Mouse (Mus musculus): Measurements from ENCODE around the gene Gramd4. TPM values are rescaled to one million over a fixed set of nuclear protein-coding genes. Genes with fewer than 3 reads are reported as not detected.

Gramd4 gene
- polyA plus RNA-seq, 1 experiment from 2014 or later = 7.6 TPM

DNA sequence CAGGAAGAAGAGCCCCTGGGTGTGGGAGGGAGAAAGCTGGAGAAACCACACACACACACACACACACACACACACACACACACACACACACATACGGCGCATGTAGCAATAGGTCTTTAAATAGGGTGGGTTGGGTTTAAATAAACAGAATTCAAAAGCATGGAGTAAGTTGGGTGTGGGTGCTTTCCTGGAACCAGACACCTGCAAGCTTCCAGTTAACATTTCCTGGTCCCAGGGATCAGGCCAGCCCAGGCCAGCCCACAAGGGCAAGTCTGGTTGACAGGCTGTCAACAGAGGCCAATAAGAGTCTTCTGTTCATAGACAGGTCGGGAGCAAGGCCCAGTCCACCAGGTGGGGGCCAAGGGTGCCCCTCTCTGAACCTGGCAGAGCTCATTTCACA, 21.6 kb upstream of the Gramd4 start:
- H3K9me3 ChIP-seq (ENCODE audit: control insufficient read depth, low read length) = 0 out of 2 replicates have a peak, but pooled peaks cover 4% of the 10 kb centered on the region
- DNase-seq (ENCODE audit: low spot score) (no peak), ATAC-seq (ENCODE audit: low read depth) (no peak)
- no peak overlapping the region for H3K4me2 ChIP-seq (ENCODE audit: low read depth, low read length)
- H3K27ac ChIP-seq (replicated peaks; ENCODE audit: low read depth, low read length) = no peak overlapping the region
- 0 out of 2 replicates have a peak, but pooled peaks cover 10% of the 10 kb centered on the region for H3K36me3 ChIP-seq (ENCODE audit: control insufficient read depth, insufficient read depth, low read length)
- H3K4me3 ChIP-seq (ENCODE audit: low read depth, low read length) = no peak overlapping the region
- 54% methylated on average over 3 of the region's 3 CpGs for WGBS
- no peak overlapping the region for H3K9ac ChIP-seq (ENCODE audit: low read depth, low read length)
- H3K27me3 ChIP-seq (replicated peaks; ENCODE audit: control insufficient read depth, insufficient read depth, low read length) = peaks cover 26% of the 10 kb centered on the region
- H3K4me1 ChIP-seq (ENCODE audit: control insufficient read depth, insufficient read depth, low read length) = peaks cover 4% of the 10 kb centered on the region; the same call in 1 of the 2 replicates

DNA sequence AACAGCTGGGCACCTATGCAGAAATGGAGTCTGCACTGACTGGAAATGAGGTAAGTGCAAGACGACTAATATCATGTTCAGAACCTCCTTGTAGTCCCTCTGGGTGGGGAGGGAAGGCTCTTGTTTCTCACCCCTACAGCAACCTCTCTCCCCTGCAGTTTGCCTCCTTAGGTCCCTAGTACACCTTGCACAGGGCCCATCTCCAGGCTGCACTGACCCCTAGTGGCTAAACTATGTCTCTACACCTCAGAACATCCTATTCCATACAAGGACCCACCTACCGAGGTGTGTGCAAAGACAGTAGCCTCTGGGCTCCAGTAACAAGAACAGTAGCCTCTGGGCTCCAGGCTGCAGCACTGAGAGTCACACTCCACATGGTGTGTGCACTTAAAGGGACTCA, 18.7 kb upstream of the Gramd4 start:
- peaks cover 9% of the 10 kb centered on the region for H3K27me3 ChIP-seq (replicated peaks; ENCODE audit: control insufficient read depth, insufficient read depth, low read length)
- H3K4me2 ChIP-seq (ENCODE audit: low read depth, low read length) = no peak overlapping the region
- no peaks in the 10 kb centered on the region for H3K4me1 ChIP-seq (ENCODE audit: control insufficient read depth, insufficient read depth, low read length)
- peak; percentile 69 for ATAC-seq (ENCODE audit: low read depth)
- H3K36me3 ChIP-seq (ENCODE audit: control insufficient read depth, insufficient read depth, low read length) = no peaks in the 10 kb centered on the region
- no peak overlapping the region for H3K4me3 ChIP-seq (ENCODE audit: low read depth, low read length)
- H3K9ac ChIP-seq (ENCODE audit: low read depth, low read length) = no peak overlapping the region
- H3K9me3 ChIP-seq (ENCODE audit: control insufficient read depth, low read length) = no peaks in the 10 kb centered on the region
- DNase-seq (ENCODE audit: low spot score) = peak; percentile 81
- no peak overlapping the region for H3K27ac ChIP-seq (replicated peaks; ENCODE audit: low read depth, low read length)
- 3% methylated on average over 2 of the region's 2 CpGs for WGBS

DNA sequence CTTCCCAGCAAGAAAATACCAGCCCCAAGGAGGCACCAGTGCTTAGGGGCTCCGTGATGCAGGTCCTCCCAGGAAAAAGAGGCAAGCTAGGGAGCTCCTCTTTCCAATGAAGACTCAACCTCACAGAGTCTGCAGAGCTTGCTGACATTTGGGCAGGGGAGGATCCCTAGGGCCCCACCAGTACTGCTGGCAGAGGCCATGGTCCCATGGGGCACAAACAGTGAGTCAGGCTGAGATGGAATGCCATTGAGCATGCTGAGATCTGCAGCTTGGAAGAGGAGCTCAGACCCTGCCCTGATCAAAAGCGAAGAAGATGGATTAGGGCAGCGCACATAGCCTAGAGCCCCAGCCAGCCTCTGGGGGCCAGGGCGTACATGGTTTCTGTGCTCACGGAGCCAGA, 16.1 kb upstream of the Gramd4 start:
- DNase-seq (ENCODE audit: low spot score) (no peak), ATAC-seq (ENCODE audit: low read depth) (no peak)
- Histone ChIP-seq H3K9ac (ENCODE audit: low read depth, low read length) (no peak overlapping the region), H3K4me3 (ENCODE audit: low read depth, low read length) (no peak overlapping the region), H3K9me3 (ENCODE audit: control insufficient read depth, low read length) (no peaks in the 10 kb centered on the region), H3K27ac (replicated peaks; ENCODE audit: low read depth, low read length) (no peak overlapping the region), H3K4me2 (ENCODE audit: low read depth, low read length) (no peak overlapping the region), H3K36me3 (ENCODE audit: control insufficient read depth, insufficient read depth, low read length) (no peaks in the 10 kb centered on the region), H3K27me3 (replicated peaks; ENCODE audit: control insufficient read depth, insufficient read depth, low read length) (peaks cover 3% of the 10 kb centered on the region), H3K4me1 (ENCODE audit: control insufficient read depth, insufficient read depth, low read length) (no peaks in the 10 kb centered on the region)
- WGBS = 69% methylated on average over 5 of the region's 5 CpGs

DNA sequence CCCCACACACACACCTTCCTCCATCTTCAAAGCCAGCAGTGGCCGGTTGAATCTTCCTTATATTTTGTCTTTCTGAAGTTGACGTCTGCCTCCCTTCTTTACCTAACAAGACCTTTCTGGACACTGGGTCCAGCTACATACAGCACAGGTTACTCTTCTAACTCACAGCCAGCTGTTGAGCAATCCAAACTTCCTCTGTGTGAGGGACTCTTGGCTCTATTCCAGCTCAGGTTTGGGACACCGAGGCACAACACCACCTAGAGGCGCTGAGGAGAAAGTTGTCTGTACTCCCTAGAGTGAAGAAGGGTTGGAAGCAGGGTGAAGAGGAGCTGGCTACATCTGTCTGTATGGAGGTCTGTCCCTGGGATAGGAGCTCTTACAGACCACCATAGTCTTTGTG, 15.1 kb upstream of the Gramd4 start:
- Histone ChIP-seq H3K4me1 (ENCODE audit: control insufficient read depth, insufficient read depth, low read length) (no peaks in the 10 kb centered on the region), H3K9me3 (ENCODE audit: control insufficient read depth, low read length) (no peaks in the 10 kb centered on the region), H3K4me3 (ENCODE audit: low read depth, low read length) (no peak overlapping the region), H3K27me3 (replicated peaks; ENCODE audit: control insufficient read depth, insufficient read depth, low read length) (peaks cover 3% of the 10 kb centered on the region), H3K4me2 (ENCODE audit: low read depth, low read length) (no peak overlapping the region), H3K27ac (replicated peaks; ENCODE audit: low read depth, low read length) (no peak overlapping the region), H3K9ac (ENCODE audit: low read depth, low read length) (no peak overlapping the region), H3K36me3 (ENCODE audit: control insufficient read depth, insufficient read depth, low read length) (no peaks in the 10 kb centered on the region)
- peak; percentile 69 for DNase-seq (ENCODE audit: low spot score)
- WGBS = 32% methylated on average over 4 of the region's 4 CpGs
- no peak for ATAC-seq (ENCODE audit: low read depth)

DNA sequence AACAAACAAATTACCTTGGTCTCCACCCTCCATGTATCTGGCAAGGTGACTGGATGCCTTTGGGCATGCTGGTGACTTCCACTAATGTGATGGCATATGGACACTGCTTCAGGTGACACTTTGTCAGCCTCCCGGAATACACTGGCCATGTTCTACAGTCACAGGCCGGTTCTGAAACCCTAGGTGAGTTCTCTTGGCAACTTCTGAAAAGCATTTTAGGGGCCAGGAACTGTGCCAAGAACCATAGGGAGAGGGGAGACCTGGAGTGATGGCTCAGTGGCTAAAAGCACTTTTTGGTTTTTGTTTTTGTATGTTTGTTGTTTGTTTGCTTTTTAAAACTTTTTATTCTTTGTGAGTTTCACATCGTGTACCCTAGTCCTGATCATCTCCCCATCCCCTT, 8.0 kb upstream of the Gramd4 start:
- no peaks in the 10 kb centered on the region for H3K36me3 ChIP-seq (ENCODE audit: control insufficient read depth, insufficient read depth, low read length)
- H3K9me3 ChIP-seq (ENCODE audit: control insufficient read depth, low read length) = no peaks in the 10 kb centered on the region
- no peak overlapping the region for H3K4me2 ChIP-seq (ENCODE audit: low read depth, low read length)
- 81% methylated on average over 3 of the region's 3 CpGs for WGBS
- DNase-seq (ENCODE audit: low spot score) = no peak
- H3K4me3 ChIP-seq (ENCODE audit: low read depth, low read length) = no peak overlapping the region
- no peaks in the 10 kb centered on the region for H3K4me1 ChIP-seq (ENCODE audit: control insufficient read depth, insufficient read depth, low read length)
- no peak overlapping the region for H3K9ac ChIP-seq (ENCODE audit: low read depth, low read length)
- ATAC-seq (ENCODE audit: low read depth) = no peak
- no peaks in the 10 kb centered on the region for H3K27me3 ChIP-seq (replicated peaks; ENCODE audit: control insufficient read depth, insufficient read depth, low read length)
- H3K27ac ChIP-seq (replicated peaks; ENCODE audit: low read depth, low read length) = no peak overlapping the region

DNA sequence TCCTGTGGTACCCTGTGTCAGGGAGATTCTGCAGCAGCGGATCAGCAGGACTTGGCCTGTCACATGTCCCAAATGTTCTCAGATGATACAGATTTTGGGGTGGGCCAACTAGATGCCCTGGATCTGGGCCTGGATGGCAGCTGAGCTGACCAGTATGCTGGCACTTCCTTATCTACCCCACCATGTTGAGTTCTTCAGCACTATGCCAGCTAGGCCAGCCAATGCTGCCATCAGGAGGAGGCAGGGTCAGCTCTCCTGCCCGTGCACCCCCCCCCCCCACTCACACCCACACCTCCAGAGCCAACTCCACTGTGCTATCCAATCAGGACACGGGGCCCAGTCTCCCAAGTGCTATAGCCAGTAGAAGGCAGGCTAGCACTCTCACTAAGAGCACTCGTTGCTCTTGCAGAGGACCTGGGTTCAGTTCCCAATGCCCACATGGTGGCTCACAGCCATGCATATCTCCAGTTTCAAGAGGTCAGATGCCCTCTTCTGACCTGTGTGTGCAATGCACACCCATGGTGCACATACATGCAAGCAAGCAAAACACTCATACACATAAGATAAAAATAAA, 7.2 kb upstream of the Gramd4 start:
- no peak for DNase-seq (ENCODE audit: low spot score)
- Histone ChIP-seq H3K4me2 (ENCODE audit: low read depth, low read length) (no peak overlapping the region), H3K9me3 (ENCODE audit: control insufficient read depth, low read length) (no peaks in the 10 kb centered on the region), H3K4me3 (ENCODE audit: low read depth, low read length) (no peak overlapping the region), H3K9ac (ENCODE audit: low read depth, low read length) (no peak overlapping the region), H3K27ac (replicated peaks; ENCODE audit: low read depth, low read length) (no peak overlapping the region), H3K4me1 (ENCODE audit: control insufficient read depth, insufficient read depth, low read length) (no peaks in the 10 kb centered on the region), H3K36me3 (ENCODE audit: control insufficient read depth, insufficient read depth, low read length) (no peaks in the 10 kb centered on the region), H3K27me3 (replicated peaks; ENCODE audit: control insufficient read depth, insufficient read depth, low read length) (no peaks in the 10 kb centered on the region)
- ATAC-seq (ENCODE audit: low read depth) = no peak
- 73% methylated on average over 3 of the region's 4 CpGs for WGBS

DNA sequence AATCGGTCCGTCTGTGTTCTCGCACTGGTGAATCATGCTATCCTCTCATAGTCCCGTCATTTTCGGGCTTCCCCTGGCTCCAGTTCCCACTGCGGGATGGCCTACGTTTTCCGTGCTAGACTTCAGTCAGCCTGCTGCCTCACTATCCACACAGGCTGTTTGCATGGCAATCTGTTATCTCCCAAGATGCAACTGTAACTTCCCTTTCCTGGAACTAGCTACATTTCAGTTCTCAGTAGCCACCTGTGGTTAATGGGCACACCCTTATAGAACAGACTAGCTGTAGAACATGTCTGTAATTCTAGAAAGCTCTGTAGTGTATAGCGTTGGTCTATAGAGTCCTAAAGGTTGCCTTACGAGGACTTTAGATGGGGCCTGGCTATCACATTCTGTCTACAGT, 6.3 kb upstream of the Gramd4 start:
- 83% methylated on average over 10 of the region's 10 CpGs for WGBS
- no peaks in the 10 kb centered on the region for H3K4me1 ChIP-seq (ENCODE audit: control insufficient read depth, insufficient read depth, low read length)
- H3K9ac ChIP-seq (ENCODE audit: low read depth, low read length) = no peak overlapping the region
- H3K4me2 ChIP-seq (ENCODE audit: low read depth, low read length) = no peak overlapping the region
- no peak overlapping the region for H3K27ac ChIP-seq (replicated peaks; ENCODE audit: low read depth, low read length)
- ATAC-seq (ENCODE audit: low read depth) (no peak), DNase-seq (ENCODE audit: low spot score) (no peak)
- H3K36me3 ChIP-seq (ENCODE audit: control insufficient read depth, insufficient read depth, low read length) = no peaks in the 10 kb centered on the region
- H3K4me3 ChIP-seq (ENCODE audit: low read depth, low read length) = no peak overlapping the region
- no peaks in the 10 kb centered on the region for H3K9me3 ChIP-seq (ENCODE audit: control insufficient read depth, low read length)
- no peaks in the 10 kb centered on the region for H3K27me3 ChIP-seq (replicated peaks; ENCODE audit: control insufficient read depth, insufficient read depth, low read length)

DNA sequence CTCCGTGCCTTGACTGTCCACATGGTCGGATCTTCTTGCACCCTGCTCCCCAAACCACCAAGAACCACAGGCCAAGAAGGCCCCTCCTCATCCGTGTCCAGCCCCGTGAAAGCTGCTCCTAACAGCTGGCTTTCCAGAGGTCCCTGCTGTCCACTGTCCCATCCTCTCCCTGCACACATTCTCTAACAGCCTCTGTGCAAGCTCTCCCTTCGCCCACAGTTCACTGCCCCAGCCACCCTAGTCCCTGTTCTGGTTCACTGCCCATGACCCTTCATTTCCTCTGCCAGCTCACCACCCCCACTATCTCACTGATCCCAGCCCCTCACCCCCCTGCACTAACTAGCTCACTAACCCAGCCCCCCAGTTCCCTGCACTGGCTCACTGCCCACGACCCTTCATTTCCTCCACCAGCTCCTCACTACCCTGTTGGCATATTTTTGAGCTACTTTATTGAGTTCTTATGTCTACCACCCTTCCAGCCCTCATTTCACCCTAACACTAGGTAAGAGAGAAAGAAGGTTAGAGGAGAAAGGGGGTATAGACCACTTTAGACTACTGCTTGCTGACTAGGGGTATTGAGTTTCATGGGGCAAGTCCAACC, 5.5 kb upstream of the Gramd4 start:
- Histone ChIP-seq H3K36me3 (ENCODE audit: control insufficient read depth, insufficient read depth, low read length) (no peaks in the 10 kb centered on the region), H3K27ac (replicated peaks; ENCODE audit: low read depth, low read length) (no peak overlapping the region), H3K9me3 (ENCODE audit: control insufficient read depth, low read length) (no peaks in the 10 kb centered on the region), H3K4me3 (ENCODE audit: low read depth, low read length) (no peak overlapping the region), H3K4me2 (ENCODE audit: low read depth, low read length) (no peak overlapping the region), H3K9ac (ENCODE audit: low read depth, low read length) (peak overlapping the region; percentile 19; the same call in 1 of the 2 replicates), H3K27me3 (replicated peaks; ENCODE audit: control insufficient read depth, insufficient read depth, low read length) (no peaks in the 10 kb centered on the region), H3K4me1 (ENCODE audit: control insufficient read depth, insufficient read depth, low read length) (no peaks in the 10 kb centered on the region)
- DNase-seq (ENCODE audit: low spot score) (no peak), ATAC-seq (ENCODE audit: low read depth) (no peak)
- WGBS = 58% methylated on average over 6 of the region's 6 CpGs
